Mouse (Mus musculus): Measurements from ENCODE around the gene Nbdy. TPM values are rescaled to one million over a fixed set of nuclear protein-coding genes. Genes with fewer than 3 reads are reported as not detected.

Nbdy gene
- total RNA-seq (2021) = 10 to 100 TPM; 55.1 to 57.9 TPM
- long read RNA-seq, experiment 1, transcript Nbdy-201 (4 exons, 788 nt) = major isoform, 13 of 19 reads
- long read RNA-seq, experiment 1, partial matches to known transcripts = 0 of 19 reads
- long read RNA-seq, experiment 1, other reads (novel, unspliced or antisense) = 1 of 19 reads
- long read RNA-seq, experiment 2, transcript Nbdy-204 (3 exons, 1,346 nt) = minor isoform, 7 of 37 reads
- long read RNA-seq, experiment 2, transcript Nbdy-201 (4 exons, 788 nt) = major isoform, 27 of 37 reads
- long read RNA-seq, experiment 2, partial matches to known transcripts = 0 of 37 reads
- long read RNA-seq, experiment 2, other reads (novel, unspliced or antisense) = 2 of 37 reads

- peak; percentile 36 to 47 for DNase-seq (ENCODE audit: low spot score in 2 of 2)
Observed at GRCm38 (mm10) chrX:153723110-153723916, at the start of gene Nbdy. Gene Nbdy, plus strand, starts transcription at chrX:153723590.

- DNase-seq (ENCODE audit: low spot score in 2 of 2) = no peak
Observed at GRCm38 (mm10) chrX:153695782-153696395, 27.5 kb upstream of the Nbdy start, which contains the start of gene Kctd12b. Gene Kctd12b, minus strand, starts transcription at chrX:153696391.

- no peak for DNase-seq (ENCODE audit: low spot score in 2 of 2)
Observed at GRCm38 (mm10) chrX:153700463-153700862, 22.9 kb upstream of the Nbdy start.

GRCm38 (mm10) chrX:153707735-153708134 is 15.7 kb upstream of the Nbdy start:
- no peak for DNase-seq (ENCODE audit: low spot score in 2 of 2)

GRCm38 (mm10) chrX:153716716-153717115 is 6.7 kb upstream of the Nbdy start:
- no peak for DNase-seq (ENCODE audit: low spot score in 2 of 2)

GRCm38 (mm10) chrX:153719602-153720001 is 3.8 kb upstream of the Nbdy start:
- DNase-seq (ENCODE audit: low spot score in 2 of 2) = no peak

GRCm38 (mm10) chrX:153724400-153724799 is 1.0 kb downstream of the Nbdy start:
- DNase-seq (ENCODE audit: low spot score in 2 of 2) = no peak

- no peak for DNase-seq (ENCODE audit: low spot score in 2 of 2)
Observed at GRCm38 (mm10) chrX:153735697-153736096, 12.3 kb downstream of the Nbdy start.

- no peak for DNase-seq (ENCODE audit: low spot score in 2 of 2)
Observed at GRCm38 (mm10) chrX:153742493-153742892, 19.1 kb downstream of the Nbdy start.

- no peak for DNase-seq (ENCODE audit: low spot score in 2 of 2)
Observed at GRCm38 (mm10) chrX:153749230-153749629, 25.8 kb downstream of the Nbdy start.

Other genes starting within 250 kb of the Nbdy start
- 100 to 1,000 TPM; 254 to 256 TPM for gene Ubqln2, start 225.4 kb upstream of the Nbdy start, total RNA-seq (2021)
- gene Cypt3, start 165.0 kb upstream of the Nbdy start, total RNA-seq (2021) = not detected
- 1 to 10 TPM; 5.2 to 6.5 TPM for gene Kctd12b, start 27.2 kb upstream of the Nbdy start, total RNA-seq (2021)
- 1 to 10 TPM; 5.7 to 9.3 TPM for gene Spin2c, start 108.6 kb downstream of the Nbdy start, total RNA-seq (2021)